In genomic region chr4:148833245-148833990, GRCm38 (mm10) we compare ENCODE assay signal across 15 mouse cellular contexts. TPM values are rescaled to one million over a fixed set of nuclear protein-coding genes. Genes with fewer than 3 reads are reported as not detected.
DNase-seq lines count a peak whose midpoint lies in the region; ATAC-seq and TF ChIP-seq lines count a peak whose summit lies in the region.
"Had no signal": no experiment of that assay in that cellular context is flagged by ENCODE, and none has a peak within 500 bp of the region (broad histone marks: within the 10 kb centered on the region; RNA-seq: fewer than 3 reads in every experiment).

No protein-coding gene starts in this region.

- TF ChIP-seq CTCF in left cerebral cortex, adult 2 months (IDR thresholded peaks at IDR 0.05): no peak

- peak; percentile 50 for DNase-seq in urinary bladder, postnatal 14 days (ENCODE audit: low spot score)
- no peak for DNase-seq in urinary bladder, adult 2 months (ENCODE audit: low spot score)
- DNase-seq in kidney, adult 18-20 months: peak; percentile 35
- no peak for DNase-seq in left cerebral cortex, postnatal 4 days
- no peak for DNase-seq in frontal cortex, postnatal 14 days (ENCODE audit: low spot score in 2 of 2)
- no peak for DNase-seq in layer of hippocampus, postnatal 10 days (ENCODE audit: low spot score in 2 of 2)
- no peak for DNase-seq in left cerebral cortex, adult 2 months (ENCODE audit: extremely low spot score in 1 of 2, low spot score in 2 of 2)
- DNase-seq: adrenal gland, postnatal 25 days; cerebellum, adult 8-10 months; liver, embryonic 13.5 days had no signal

- H3K4me3 ChIP-seq in lung, embryonic 15.5 days: no peak overlapping the region
- no peak overlapping the region for H3K4me3 ChIP-seq in left cerebral cortex, adult 2 months
- H3K4me3 ChIP-seq: embryonic facial prominence, embryonic 12.5 days; liver, embryonic 13.5 days; midbrain, embryonic 12.5 days; neural tube, embryonic 13.5 days had no signal

- no peak overlapping the region for H3K9ac ChIP-seq in lung, embryonic 15.5 days
- H3K9ac ChIP-seq: embryonic facial prominence, embryonic 12.5 days; liver, embryonic 13.5 days; midbrain, embryonic 12.5 days; neural tube, embryonic 13.5 days had no signal

- H3K9me3 ChIP-seq in lung, embryonic 15.5 days: no peaks in the 10 kb centered on the region
- H3K9me3 ChIP-seq: embryonic facial prominence, embryonic 12.5 days; liver, embryonic 13.5 days; midbrain, embryonic 12.5 days; neural tube, embryonic 13.5 days had no signal

- WGBS in lung, embryonic 15.5 days: 52% methylated on average over 21 of the region's 21 CpGs

- H3K27ac ChIP-seq in lung, embryonic 15.5 days: no peak overlapping the region
- no peak overlapping the region for H3K27ac ChIP-seq in left cerebral cortex, adult 2 months
- H3K27ac ChIP-seq: embryonic facial prominence, embryonic 12.5 days; liver, embryonic 13.5 days; midbrain, embryonic 12.5 days had no signal

- peak; percentile 37; the same call in 1 of the 2 replicates for ATAC-seq in lung, embryonic 15.5 days (ENCODE audit: borderline replicate concordance, extremely low read depth, low FRiP score, low TSS enrichment)
- ATAC-seq: CD4-positive, CD25-positive, alpha-beta regulatory T cell, adult 4 months had no signal

- H3K4me2 ChIP-seq in lung, embryonic 15.5 days: peak overlapping the region; percentile 14; the same call in 1 of the 2 replicates
- H3K4me2 ChIP-seq: embryonic facial prominence, embryonic 12.5 days; liver, embryonic 13.5 days; midbrain, embryonic 12.5 days; neural tube, embryonic 13.5 days had no signal

- no peaks in the 10 kb centered on the region for H3K27me3 ChIP-seq in lung, embryonic 15.5 days

- H3K36me3 ChIP-seq in lung, embryonic 15.5 days: no peaks in the 10 kb centered on the region
- H3K36me3 ChIP-seq: embryonic facial prominence, embryonic 12.5 days; liver, embryonic 13.5 days; midbrain, embryonic 12.5 days had no signal

- intact Hi-C loops in left cerebral cortex, postnatal 4 days (cut with DNase I): no loop called here
- intact Hi-C loops in left cerebral cortex, adult 2 months (cut with DNase I): no loop called here

- H3K4me1 ChIP-seq in lung, embryonic 15.5 days: peaks cover 40% of the 10 kb centered on the region

RNA-seq across cellular contexts. Expression of gene Casz1, which starts 29.2 kb away (rescaled TPM):
- polyA plus RNA-seq in urinary bladder, adult 2 months (2012; rRNA removed): 21.0 and 29.8 TPM in 2 replicates
- polyA plus RNA-seq in lung, embryonic 15.5 days (2015; fragmentation: Nextera tagmentation; extraction: Ambion mirVana): 5.4 and 6.5 TPM in 2 replicates
- total RNA-seq in left cerebral cortex, postnatal 4 days (2021): 1 to 10 TPM; 1.1 to 2.4 TPM
- 1 to 10 TPM; 1.1 to 1.3 TPM for total RNA-seq in layer of hippocampus, postnatal 10 days (2021)
- 1 to 10 TPM; 1.0 to 1.5 TPM for total RNA-seq in left cerebral cortex, adult 2 months (2021)

Comparison
In these comparisons a context has a peak if more than half of its experiments do, and no peak if none do; other contexts are left out.
1. DNase-seq: peak in urinary bladder, postnatal 14 days (single experiment) and kidney, adult 18-20 months (single experiment); none in urinary bladder, adult 2 months (single experiment), left cerebral cortex, postnatal 4 days (single experiment), frontal cortex, postnatal 14 days (0 of 2), layer of hippocampus, postnatal 10 days (0 of 2) and left cerebral cortex, adult 2 months (0 of 2).